Mouse (Mus musculus) forebrain, embryonic 13.5 days (tissue): ENCODE results near the gene Thap12. TPM values are rescaled to one million over a fixed set of nuclear protein-coding genes. Genes with fewer than 3 reads are reported as not detected.

Source experiments
- polyA plus RNA-seq: library from polyadenylated mRNA; unstranded; fragments of >200 nt; fragmentation: Nextera tagmentation; extraction: Ambion mirVana; gene quantifications from 2 replicates; pipeline ENCODE4 v1.2.1, GENCODE M21; 2015

Thap12 gene
- polyA plus RNA-seq, 1 experiment from 2014 or later, result 45.1 TPM

Other genes starting within 250 kb of the Thap12 start
- gene Lrrc32, start 213.8 kb upstream of the Thap12 start, polyA plus RNA-seq, result 1.8 and 2.1 TPM in 2 replicates
- gene Emsy, start 46.3 kb upstream of the Thap12 start, polyA plus RNA-seq, result 35.8 and 37.7 TPM in 2 replicates
- gene Wnt11, start 132.0 kb downstream of the Thap12 start, polyA plus RNA-seq, result 0.19 and 0.23 TPM in 2 replicates